Mouse (Mus musculus) skeletal muscle tissue, adult 2 months (tissue): Measurements from ENCODE around the gene Rmnd5a.
A peak's percentile ranks its signal among the peaks of the same experiment; 100 is the strongest.

Source experiments
- DNase-seq: peaks from one replicate; pipeline ENCODE4 v3.0.0-alpha.2; 2012; ENCODE audit warnings: low read depth, low spot score

Gene Rmnd5a

DNA sequence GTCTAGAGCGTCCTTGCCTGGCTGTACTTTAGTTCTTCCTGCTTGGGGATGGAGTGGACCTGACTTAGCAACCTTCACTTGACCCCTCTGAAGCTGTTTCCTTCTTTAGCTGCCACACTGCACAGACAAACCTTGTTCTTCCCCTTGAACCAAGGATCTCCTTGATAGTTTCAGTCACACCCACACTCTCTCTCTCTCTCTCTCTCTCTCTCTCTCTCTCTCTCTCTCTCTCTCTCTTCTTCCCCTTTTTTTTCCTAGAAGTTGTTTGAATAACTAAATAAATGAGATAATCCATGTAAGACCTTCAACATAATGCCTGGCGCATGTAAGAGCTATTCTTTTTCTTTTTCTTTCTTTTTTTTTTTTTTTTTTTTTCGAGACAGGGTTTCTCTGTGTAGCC, 1.7 kb upstream of the Rmnd5a start:
- no peak for DNase-seq

DNA sequence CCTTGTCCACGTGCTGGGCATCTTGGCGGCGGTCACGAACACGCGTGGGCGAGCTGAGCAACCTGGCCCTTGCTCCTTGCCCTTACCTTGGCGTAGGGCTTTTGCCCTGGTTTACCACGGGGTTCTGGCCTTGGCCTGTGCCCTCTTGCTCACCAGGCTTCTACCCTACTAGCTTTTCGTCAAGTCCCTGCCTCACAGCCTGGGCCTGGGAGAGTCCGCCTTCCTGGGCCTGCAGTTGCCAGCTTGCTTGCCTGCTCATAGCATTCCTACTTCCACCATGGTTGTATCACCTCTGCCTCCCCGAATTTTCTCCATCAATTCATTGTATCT, 779 bp upstream of the Rmnd5a start:
- no peak for DNase-seq

DNA sequence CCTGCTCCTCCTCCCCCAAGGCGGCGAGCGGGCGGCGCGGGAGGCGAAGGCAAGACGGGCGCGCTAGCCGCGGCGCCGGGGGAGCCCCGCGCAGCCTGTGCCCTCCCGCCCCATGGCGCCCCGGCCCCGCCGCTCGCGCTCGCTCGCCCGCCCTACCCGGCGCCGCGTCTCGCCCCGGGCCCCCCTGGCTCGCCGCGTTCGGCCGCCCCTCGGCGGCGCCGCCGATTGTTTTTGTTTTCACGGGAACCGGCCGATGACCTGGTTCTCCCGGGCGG, 283 bp downstream of the Rmnd5a start:
- no peak for DNase-seq

DNA sequence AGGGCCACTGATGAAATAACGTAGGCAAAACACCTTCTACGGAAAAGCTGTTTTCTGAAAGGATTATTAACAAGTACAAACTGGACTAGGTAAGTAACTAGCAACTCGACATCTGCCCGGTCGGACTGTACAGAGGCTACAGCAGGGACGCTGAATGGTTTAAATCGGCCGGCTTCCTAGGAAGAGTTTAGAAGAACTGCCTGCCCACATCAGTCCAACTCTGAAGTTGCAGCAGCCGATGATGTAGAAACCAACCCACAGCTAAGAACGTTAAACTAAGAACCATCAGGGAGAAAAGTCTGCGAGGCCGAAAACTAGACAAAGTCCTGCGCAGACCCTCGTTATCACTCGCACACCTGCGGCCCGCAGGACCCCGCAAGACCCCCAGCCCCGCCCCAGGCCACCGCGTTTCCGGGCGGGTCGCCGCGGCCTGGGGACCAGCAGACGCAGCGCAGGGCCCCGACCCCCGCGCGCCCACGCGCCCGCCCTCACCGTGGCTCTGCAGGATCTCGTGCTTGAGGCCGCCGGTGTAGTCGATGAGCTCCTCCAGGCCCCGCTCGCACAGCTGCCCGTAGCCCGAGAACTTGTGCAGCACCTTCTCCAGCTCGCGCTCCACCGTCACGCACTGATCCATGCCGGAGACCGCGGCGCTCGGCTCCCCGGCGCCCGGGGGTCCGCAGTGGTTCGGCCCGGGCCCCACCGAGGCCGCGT, 776 bp downstream of the Rmnd5a start:
- DNase-seq: peak; percentile 32

DNA sequence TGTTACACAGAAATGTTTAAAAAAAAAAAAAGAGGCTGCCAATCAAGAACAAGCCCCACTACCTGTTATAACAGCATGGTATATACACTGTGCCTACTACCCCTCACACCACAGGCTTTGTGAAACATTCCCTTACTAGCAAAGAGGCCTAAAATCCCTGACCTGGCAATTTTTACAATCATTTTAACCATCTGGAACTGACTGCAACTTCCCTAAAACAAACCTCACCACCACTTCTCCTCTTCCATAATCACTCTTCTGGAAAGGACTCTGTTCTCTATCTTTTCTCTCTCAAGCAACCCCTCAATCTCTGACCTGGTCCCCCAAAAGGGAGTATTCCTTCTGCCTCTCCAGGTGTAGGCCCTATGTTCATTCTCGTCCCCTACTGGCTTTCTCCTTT, 2.4 kb downstream of the Rmnd5a start:
- DNase-seq: no peak

DNA sequence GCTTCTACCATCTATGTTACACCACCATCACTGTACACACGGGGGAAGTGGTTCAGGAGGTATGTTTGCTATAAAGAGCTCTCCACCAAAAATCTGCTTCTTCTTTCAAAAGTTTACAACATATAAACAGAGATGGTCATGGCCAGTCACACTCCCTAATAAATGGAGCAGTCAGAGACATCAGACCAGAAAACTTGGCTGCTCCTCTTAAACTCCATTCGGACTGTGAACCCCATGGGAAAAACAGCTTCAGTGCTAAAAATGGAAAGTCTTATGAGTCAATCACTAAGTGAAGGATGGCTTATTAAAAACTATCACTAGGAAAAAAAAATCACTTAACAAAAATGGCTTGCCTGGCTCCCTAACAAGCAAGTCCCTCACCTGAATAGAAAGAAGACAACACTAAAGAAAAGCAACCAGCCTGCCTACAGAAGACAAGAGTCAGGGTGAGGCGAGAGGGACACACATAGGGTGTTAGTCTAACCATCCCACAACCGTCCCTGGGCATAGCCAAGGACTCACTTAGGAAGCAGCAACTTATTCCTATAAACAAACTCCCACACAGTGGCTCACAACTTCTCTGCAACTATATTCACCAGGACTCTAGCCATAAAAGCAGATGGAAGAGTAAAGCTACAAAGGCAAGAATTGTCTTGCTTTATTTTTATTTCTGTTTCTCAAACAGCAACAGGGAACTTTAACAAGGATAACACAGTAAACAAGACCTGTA, 12.3 kb downstream of the Rmnd5a start:
- DNase-seq: no peak

DNA sequence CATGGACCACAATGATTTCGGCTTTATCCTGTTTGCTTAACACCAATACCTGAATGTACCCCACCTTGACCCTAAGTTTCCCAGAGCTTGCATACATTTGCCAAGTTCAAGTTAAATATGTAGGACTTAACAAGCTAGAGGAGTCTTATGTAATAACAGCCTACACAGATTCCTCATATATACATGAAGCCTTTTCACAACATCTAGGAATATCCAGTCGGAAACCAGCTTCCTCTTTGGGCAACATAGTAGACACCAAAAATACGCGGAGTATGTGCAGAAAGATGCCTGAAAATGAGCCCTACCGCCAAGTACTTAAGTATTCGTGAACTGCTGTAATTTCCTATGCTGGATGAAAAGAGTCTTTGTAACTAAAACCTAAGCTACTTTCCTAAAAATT, 14.8 kb downstream of the Rmnd5a start:
- no peak for DNase-seq

DNA sequence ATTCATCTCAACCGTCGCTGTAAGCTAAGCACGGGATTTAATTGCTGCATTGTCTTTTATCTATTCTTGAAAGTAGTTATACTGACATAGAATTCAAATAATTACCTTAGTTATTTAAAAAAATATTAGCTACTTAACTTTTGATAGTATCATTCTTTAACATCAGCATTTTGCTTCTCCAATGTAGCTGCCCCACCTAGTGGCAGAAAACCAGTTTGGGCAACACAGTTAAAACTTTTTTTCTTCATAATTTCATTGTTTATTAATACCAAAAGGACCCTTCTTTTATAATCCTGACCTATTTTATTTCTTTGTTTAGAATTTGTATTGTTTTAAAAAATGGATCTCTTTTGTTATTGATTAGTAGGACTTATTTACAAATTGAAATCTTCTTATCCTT, 17.3 kb downstream of the Rmnd5a start:
- DNase-seq: no peak

DNA sequence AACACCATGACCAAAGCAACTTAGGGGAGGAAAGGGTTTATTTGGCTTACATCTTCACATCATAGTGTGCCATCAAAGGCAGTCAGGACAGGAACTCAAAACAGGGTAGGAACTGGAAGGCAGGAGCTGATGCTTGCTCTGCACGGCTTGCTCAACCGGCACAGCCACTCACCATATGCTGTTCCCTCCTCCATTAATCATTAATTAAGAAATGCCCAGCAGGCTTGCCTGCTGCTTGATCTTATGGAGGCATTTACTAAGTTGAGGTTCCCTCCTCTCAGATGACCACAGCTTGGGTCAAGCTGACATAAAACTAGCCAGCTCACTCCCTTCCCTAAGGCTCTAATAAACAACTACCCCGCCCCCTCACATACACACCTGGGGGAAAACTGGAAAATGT, 18.3 kb downstream of the Rmnd5a start:
- no peak for DNase-seq

DNA sequence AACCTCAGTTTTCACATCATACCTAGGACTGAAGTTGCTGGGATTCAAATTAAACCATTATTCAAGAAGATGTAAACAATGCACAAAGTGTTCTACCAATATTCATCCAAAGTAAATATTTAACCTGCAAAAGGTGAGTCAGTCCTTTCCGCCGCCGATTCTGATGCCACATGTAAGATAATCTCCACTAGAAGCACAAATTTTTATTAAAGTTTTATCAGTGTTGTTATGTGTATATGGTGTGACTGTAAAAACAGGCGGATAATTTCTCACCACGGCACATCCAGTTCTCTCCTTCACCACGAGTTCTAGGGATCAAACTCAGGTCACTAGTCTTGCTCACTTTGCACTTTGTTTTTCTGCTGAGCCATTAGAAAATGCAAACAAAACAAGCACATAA, 19.6 kb downstream of the Rmnd5a start:
- no peak for DNase-seq

DNA sequence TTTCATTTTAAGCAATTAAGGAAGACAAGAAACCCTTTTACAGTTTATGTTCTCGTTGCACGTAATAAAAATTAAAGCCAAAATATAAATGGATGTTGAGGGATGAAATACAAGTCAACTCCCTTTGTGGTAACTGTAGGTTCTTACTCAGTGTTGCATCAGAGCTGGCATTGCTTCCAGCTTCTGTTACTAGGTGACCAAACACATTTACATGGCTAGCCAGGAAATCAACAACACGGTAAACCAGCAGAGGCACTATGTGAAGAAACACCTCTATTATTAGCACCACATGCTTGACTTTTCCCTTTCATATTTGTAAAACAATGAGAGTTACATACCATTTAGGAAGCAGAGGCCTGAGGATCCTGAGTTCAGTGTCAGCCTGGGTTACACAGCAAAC, 21.6 kb downstream of the Rmnd5a start:
- peak; percentile 61 for DNase-seq

DNA sequence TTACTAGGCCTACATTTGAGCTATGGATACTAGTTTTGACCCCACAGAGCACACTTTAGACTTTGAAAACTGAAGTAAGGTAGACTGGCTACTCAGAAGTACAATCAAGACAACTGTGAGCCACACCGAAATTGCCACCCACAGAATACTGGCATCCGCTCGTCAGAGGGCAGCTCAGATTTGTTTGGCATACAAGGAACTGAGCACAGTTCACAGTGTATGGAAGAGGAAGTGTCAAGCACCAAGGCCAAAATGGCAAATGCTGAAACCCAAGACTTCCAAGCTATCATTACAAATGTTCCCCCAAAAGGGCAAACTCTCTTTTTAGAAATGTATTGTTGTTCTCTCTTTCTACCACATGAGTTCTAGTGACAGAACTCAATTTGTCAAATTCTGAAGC, 25.0 kb downstream of the Rmnd5a start:
- DNase-seq: peak; percentile 18

DNA sequence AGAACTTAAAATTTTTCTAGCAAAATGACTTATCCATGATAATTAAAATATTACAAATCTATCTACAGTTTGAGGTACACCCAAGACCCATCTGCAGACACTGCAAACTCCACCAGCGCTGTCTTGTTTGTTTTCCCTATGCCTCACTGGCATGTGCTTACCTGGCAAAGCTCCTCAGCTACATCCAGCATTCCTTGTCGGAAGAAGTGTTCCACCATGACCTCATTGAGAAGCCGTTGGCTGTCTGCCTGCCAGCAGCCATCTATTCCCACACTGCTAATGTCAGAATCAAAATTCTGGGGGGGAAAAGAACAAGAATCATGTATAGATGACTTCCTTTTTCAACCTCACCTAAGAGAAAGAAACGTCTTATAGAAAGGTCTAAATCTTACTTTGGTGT, 25.8 kb downstream of the Rmnd5a start:
- peak; percentile 19 for DNase-seq

DNA sequence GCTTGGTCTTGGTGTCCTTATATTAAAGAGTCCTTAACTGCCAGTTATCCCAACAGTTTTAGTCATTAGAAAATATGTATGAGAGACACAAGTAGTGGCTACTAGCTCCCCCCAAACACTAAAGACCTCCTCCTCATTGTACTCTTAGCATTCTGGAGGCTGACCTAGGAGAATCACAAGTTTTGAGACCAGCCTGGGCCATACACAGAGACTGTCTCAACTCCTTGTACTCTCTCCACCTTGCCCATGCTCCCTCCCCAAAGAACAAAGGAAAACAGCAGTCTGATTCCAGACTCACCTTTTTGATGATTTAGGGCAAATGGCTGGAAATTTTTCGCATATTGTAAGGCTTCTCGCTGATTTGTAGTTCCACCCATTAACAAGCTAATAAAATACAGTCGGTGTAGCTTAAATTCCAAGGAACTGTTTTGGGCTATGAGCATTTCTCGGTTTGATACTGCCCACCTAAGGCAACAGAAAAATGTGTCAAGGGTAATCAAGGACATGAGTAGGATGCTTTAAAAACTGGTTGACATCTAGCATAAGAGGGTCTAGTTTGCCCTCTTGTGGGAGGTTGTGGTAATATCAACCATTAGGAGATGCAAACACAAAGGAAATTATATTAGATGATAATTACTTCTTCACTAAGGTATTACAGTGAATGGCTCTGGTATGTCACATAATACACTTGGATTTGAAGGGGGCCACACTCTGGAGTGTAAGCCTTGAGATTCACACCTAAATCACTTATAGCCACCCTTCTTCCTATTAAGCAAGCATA, 41.4 kb downstream of the Rmnd5a start:
- DNase-seq: no peak

DNA sequence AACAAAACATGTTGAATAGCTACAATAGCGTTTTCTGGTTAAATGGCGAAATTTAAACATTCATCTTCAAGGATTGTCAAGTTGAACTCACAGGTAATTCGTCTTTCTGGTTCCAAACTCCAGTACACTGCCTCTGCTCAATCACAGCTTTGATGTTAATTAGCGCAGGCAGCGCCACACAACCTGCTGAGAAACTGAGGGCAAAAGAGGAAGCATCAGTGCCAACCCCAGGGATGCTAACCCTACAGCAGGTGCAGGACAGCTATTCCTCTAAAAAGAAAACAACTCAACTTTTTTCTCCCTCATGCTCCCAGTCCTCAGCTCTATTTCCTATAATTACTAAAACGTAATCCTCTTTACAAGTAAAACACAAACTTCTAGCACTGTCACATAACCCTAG, 43.7 kb downstream of the Rmnd5a start:
- DNase-seq: no peak

DNA sequence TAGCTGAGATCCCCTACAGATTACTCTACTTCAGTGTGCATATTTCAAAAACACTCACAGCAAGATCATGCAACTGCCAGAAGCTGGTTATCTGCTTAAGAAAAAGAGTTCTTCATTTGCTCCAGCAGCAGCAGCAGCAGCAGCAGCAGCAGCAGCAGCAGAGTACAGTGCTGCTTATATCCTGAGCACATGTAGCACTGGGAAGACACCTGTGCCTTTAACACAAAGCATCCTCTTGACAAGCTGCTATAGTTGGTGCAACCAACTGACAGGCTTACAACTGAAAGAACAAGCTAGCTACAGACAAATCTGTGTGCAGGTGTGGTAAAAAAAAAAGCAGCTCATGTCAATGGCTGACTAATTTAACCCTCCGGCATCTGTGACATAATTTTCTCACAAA, 44.4 kb downstream of the Rmnd5a start:
- DNase-seq: no peak

DNA sequence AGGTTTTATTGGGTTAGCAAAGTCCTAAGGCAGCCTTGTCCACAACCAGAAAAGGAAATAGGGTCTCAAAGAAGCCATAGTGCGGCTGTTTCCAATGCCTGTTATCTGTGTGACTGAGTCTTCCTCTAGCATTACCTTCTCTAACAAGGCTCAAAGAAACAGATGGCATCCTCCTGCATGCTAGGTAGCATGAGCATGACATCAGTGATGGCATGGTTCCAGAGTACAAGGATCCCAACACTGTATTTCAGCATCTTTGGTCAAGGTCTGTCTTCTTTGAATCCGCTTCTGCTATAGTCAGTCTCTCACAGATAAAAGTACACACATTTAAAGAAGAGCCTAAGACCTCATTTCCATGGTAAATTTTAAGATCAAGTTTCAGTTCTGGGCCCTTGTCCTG, 49.9 kb downstream of the Rmnd5a start:
- no peak for DNase-seq

DNA sequence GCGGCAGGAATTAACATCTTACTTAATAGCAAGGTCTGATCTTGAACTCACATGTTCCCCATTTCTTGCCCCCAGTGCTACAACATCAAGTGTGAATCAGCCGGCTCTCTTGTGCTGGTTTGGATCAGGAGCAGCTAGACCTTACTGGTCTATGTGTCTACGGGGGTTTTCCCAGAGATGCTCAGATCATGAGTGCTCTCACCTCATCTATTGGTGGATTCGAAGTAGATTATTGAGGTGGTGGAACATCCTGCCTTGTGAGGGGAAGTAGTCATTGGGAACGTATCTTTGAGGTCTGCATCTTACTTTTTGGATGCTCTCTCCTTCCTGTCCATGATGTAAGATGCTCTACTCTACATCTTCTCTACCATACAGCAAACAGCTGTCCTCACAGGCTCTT, 58.8 kb downstream of the Rmnd5a start:
- DNase-seq: no peak

DNA sequence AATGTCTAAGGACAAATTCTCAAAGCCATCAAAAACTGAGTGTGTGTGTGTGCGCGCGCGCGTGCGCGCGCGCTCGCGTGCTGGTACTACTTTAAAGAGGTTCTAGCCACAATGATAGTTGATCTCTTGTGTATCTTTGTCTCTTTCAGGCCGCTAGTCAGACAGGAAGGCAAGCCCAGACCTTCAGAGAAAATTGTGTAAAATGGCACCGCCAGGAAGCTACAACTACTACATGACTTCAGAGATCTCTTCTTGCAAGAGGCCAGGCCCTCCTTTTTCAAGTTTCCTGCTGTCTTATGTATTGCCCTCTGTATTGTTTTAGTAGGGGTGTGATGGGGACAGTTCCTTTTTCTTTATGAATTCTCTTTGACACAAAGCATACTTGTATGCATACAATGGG, 63.7 kb downstream of the Rmnd5a start:
- DNase-seq: no peak

DNA sequence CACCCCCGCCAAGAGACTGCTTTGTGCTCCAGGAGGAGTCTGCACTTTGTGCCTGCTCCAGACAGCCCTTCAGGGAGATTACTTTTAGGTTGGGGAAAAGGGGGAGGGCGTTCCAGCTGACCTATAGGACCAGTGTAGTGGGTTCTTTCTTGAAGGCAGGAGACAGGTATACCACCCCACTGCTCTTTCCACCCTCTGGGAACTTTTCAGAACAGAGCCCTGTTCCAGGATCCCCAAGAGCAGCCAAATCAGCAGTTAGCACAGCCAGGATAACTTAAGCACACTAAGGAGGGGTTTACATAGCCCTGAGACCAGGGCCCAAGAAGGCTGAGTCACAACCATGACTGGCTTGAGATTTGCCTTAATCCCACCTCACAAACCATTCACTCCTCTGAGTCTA, 65.5 kb downstream of the Rmnd5a start:
- DNase-seq: no peak

DNA sequence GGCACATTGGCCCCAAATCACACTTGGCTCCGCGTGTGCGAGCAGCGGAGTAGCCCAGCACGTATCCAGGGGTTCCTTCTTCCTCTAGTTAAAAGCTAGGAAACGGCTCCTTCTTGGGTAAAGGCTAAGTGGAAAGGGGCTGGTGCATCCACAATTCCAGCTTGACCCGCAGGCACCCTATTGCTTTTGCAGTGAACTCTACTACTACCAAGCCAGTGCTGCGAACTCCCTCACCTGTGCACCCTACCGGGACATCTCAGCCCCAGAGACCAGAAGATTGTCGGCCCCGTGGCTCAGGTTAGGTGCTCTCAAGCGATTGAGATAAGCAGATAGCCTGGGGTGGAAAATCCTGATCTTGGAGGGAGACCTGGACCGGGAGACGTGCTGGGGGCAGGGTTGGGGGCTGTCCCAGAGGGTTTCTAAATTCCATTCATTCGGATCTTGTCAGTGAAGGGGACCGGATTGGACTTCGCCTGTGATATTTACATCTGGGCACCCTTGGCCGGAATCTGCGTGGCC, 66.1 kb downstream of the Rmnd5a start:
- no peak for DNase-seq

DNA sequence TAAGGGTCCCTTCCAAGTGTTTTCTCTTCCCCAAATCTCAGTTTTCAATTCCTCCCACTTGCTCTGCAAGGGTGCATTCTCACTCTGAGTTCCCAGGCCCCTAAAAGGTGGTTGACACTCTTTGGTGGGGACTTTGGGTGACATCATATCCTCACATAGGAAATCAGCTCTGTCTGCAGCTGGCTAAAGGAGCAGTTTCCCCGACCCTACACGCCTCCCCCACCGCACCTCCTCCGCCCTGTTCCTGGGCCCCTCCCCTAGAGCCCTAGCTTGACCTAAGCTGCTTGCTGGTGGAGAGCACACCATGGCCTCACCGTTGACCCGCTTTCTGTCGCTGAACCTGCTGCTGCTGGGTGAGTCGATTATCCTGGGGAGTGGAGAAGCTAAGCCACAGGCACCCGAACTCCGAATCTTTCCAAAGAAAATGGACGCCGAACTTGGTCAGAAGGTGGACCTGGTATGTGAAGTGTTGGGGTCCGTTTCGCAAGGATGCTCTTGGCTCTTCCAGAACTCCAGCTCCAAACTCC, 67.1 kb downstream of the Rmnd5a start, which contains the start of gene Cd8a:
TSS of gene Cd8a (plus strand) at position 179 of the 527 bp plus-strand sequence.
- DNase-seq: no peak
